Mouse (Mus musculus): Measurements from ENCODE around the gene Ube4b. TPM values are rescaled to one million over a fixed set of nuclear protein-coding genes. Genes with fewer than 3 reads are reported as not detected.

Gene Ube4b
- polyA plus RNA-seq, 2 experiments from 2014 or later: 15.4 to 21.1 TPM

DNA sequence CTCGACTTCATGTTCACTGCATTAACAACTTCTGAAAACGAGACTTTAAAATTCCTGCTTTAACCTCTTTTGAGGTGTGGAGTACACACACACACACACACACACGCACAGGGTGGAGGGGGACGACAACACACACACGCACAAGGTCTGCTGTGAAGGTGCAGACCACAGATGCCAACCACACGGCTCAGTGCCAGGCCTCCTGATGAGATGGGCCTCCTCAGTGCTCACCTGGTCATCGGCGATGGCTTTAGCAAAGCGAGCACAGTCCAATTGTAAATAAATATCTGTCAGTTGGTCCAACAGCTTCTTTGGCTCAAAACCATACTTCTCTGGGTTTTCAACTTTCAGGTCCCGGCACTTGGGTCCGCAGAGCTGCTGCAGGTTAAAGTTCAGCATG, 91.7 kb downstream of the Ube4b start:
- no peak for ATAC-seq

DNA sequence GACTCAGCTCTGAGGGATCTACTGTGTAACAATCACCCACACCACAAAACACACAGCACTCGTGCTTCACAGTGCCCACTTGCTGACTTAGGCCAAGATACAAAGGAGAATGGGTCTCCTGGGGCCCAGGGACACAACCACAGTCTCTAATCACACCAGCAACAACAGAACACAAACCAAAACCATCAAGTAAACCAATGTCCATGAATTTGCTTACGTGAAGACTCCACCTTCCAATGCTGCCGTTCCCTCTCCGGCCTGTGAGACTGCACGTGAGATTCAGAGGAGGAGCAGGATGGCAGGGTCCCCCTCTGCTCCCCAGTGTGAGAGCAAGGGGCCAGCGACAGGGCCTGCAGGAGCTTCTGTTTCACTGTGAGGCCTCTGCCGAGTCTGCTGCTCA, 93.8 kb downstream of the Ube4b start:
- ATAC-seq: no peak

DNA sequence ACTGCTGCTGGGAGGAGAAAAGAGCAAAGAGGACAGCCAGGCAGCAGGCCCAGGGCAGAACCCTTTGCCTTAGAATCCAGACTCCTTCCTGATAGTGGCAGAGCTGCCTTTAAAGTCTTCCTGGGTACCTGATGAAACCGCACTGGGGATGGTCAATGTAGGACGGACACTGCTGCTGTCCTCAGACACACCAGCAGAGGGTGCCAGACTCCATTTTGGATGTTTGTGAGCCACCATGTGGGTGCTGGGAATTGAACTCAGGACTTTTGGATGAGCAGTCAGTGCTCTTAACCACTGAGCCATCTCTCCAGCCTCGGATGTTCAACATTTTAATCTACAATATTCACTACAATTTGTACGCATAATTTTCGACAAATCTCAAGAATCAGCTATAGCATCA, 96.1 kb downstream of the Ube4b start:
- ATAC-seq: no peak

DNA sequence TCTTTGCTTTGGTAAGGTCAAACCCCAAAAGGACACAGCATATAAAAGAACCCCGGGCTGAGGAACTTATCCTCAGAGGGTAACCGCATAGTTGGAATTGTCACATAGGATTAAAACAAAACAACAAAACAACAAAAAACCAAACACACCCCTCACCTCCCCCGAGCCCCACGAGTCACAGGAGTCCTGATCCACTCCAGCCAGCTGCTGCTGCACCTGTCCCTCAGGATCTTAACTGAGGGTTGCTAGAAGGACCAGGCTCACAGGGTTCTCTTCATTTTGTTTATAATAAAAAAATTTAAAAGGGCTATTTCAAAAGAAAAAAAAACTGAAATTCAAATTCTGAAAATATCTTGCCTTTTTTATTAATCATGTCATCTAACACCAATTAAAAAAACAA, 97.8 kb downstream of the Ube4b start:
- ATAC-seq: no peak

DNA sequence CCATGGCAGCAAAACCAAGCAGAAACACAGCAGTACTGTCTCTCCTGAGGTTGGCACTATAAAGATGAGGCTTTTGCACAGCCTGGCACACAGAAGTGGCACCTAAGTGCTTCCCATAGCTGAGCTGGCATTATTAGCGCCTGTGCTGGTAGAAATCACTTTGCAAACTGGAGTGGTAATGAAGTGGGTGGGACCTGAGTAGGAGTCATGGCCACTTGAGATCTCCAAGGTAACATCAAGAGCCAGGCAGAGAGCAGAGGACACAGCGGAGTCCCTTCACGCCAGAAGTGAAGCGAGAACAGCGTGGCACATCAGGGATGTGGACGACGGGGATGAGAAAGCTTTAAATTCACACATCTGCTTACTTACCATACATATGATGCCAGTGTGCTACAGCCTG, 99.3 kb downstream of the Ube4b start:
- no peak for ATAC-seq

DNA sequence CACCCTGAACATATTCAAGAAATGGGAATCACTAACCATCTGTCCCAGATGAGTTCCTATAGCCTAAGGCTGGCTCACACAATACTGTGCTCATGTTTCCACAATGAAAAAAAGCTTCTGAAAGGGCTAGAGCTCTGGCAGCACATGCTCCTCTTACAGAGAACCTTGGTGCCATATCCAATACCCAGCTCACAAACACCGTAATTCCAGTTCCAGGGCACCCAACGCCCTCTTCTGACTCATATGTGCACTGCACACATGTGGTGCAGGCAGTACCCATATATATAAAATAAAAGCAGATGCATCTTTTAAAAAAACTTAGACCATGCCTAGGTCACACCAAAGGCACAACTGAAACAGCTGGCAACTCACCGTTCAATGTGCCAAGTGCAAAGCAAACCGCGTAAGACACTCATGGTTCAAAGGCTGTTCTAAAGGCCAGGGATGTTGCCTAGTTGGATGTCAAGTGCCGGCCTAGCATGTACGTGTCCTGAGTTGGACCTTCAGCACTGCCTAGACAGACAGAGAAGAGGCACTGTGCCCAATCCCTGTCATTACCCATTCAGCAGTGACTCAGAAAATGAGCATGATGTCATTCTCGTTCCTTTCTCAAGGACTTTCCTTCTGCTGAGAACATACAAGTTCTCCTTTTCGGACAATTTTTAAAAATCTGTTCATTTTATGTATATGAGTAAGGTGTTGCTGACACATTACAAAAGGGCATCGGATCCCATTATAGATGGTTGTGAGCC, 101.0 kb downstream of the Ube4b start:
- ATAC-seq: no peak

DNA sequence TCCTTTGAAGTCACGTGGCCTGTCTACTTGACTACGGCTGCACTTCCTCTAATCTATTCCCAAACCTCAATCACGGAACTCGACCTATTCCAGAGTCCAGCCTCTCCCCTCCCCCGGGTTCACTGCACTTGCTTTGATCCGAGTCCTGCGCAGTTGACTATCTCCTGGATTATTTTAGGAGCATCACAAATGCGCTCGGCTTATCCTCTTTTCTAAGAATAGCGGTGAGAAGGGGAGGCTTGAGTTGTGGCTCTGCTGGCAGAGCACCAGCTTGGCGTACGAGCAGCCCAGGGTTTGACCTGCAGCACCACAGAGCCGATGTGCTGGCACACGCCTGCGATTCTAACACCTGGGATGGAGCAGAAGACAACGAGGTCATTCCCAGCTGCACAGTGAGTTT, 102.8 kb downstream of the Ube4b start:
- no peak for ATAC-seq

DNA sequence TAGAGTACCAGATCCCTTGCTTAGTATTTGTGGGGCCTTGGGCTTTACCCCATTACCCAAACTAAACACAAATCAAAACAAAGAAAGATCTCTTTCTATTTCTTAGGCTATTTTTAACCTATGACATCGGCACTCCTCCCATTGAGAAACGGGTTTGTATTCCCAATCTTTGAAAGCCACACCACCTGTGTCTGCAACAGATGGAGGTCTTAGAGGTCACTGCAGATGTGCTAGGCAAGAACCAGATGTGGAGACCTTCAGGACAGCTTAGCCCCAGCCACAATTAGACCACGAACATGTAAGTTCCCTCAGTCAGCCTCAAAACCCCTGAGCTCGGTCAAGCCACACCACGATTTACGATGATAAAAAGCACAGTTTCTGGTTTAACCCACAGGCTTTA, 103.8 kb downstream of the Ube4b start:
- ATAC-seq: no peak

DNA sequence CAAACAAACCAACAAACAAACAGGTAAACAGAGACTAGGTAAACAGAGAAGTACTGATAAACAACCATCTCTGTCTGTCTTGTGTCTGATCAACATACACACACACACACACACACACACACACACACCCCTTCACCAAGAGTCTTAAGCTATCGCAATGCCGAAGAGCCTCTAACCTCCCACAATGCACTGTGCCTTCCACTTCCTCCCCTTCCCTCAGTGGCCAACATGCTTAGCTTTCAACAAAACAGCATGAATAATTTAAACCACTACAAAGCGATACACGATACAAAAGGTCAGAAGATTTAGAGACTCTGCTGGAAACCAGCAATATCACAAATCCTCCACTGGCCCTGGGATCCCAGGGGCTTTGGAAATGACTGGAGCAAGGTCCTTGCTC, 104.3 kb downstream of the Ube4b start:
- ATAC-seq: peak; percentile 90

DNA sequence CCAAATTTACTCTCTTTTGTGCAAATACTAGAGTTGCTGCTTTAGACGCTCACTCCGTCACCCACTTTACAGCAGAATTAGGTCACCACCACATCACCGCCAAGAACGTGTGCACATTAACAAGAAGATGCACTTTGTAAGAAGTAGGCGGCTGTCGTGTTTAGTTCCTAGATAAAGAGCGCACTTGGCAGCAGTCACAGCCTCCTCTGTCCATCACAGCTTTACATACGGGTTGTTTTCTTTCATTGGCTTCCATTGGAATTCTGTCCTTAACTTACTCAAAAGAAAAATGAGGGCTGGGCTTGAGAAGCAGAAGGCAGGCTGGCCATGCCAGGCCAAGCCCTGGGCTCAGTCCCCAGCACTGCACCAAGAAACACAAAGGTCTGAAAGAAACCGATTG, 107.5 kb downstream of the Ube4b start:
- ATAC-seq: no peak

DNA sequence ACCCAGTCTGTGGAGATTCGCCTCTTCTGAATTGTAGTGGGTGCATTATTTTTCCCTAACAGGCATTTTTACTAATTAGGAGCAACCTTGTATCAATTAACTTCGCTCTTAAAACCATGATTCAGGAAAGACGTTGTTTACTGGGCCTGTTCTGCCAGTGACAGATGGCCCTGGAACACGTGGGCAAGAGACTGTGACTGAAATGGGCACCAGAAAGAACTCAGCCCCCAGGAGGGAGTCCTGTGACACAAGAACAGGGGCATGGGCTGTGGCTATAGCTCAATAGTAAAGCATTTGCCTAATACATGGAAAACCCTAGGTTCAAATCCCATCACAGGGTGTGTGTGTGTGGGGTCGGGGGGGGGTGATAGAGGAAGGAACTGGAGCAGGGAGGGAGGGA, 109.2 kb downstream of the Ube4b start:
- no peak for ATAC-seq

DNA sequence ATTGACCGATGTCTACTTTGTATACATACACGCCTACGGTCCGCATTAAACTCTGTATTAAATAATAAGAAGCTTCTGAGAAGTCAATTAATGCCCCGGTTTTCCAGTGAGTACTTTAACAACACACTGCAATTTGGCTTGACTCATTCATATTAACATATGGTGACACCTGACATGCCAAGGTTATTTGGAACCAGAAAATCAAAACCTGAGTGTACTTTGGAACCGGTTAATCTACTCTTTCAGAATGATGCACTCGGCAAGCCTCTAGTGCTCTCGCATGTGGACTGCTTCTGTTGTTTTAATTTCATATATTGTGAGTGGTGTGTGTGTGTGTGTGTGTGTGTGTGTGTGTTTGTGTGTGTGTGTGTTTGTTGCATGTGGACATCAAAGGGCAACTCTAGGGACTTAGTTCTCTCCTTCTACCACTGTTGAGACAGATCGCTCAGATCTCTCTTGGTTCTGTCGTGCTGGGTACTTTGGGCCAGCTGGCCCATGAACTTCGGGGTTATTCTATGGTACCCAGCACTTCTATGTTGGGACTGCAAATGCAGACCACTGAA, 112.2 kb downstream of the Ube4b start:
- ATAC-seq: no peak

DNA sequence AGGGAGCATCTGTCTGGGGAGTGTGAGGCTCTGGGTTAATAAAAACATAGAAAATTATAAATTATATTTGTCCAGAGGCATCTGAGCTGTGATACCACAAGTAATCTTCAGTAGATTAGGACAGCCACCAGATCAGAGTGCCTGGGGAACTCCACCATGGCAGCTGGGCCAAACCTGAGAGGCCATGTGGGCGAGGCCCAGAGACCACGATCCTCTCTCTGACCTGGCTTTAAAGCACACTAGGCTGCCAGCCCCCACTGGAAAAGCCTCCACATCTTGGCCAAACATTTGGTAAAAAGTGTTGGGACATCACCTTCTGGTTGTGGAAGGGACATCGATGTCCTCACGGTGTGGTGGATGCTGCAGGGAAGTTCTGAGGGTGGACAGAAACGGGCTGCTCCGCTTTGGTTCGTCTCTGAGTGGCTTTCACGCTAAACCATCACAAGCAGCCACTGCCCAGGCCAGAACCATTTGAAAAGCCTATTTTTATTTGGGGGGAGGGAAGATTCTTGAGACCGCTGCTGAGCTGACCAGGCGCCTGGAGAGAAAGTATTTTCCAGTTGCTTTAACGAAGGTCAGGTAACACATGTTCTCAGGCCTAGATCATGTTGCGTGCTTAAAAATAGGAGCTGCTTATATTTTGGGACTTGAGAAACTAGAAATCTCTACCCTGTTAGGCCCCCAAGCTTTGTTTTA, 112.8 kb downstream of the Ube4b start:
- no peak for ATAC-seq

DNA sequence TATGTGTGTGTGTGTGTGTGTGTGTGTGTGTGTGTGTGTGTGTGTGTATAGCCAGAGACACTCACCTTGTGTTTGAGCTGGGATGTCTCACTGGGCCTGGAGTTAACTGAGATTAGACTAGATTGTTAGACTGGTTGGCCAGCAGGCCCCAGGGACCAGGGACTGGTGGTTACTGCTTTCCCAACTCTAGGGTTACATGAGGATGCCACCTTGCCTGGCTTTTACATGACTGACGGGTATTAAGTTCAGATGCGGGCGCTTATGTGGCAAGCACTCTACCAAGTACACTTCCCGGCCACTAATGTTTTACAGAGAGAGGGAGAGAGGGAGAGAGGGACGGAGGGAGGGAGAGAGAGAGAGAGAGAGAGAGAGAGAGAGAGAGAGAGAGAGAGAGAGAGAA, 114.6 kb downstream of the Ube4b start:
- no peak for ATAC-seq

DNA sequence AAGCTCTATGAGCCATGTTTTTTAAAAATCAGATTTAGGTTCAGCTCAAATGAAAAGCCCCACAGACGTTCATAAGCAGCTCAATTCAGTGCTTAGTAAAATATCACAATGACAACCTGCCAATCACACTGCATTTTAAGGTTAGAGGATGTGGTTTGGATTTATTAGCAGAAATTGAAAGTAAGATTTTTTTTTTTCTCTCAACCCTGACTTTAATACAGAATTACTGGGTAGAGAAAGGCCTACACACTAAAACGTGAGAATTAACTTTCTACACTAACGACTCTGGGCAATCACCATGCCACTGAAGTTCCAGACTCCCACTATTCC, 118.1 kb downstream of the Ube4b start:
- ATAC-seq: peak; percentile 41

DNA sequence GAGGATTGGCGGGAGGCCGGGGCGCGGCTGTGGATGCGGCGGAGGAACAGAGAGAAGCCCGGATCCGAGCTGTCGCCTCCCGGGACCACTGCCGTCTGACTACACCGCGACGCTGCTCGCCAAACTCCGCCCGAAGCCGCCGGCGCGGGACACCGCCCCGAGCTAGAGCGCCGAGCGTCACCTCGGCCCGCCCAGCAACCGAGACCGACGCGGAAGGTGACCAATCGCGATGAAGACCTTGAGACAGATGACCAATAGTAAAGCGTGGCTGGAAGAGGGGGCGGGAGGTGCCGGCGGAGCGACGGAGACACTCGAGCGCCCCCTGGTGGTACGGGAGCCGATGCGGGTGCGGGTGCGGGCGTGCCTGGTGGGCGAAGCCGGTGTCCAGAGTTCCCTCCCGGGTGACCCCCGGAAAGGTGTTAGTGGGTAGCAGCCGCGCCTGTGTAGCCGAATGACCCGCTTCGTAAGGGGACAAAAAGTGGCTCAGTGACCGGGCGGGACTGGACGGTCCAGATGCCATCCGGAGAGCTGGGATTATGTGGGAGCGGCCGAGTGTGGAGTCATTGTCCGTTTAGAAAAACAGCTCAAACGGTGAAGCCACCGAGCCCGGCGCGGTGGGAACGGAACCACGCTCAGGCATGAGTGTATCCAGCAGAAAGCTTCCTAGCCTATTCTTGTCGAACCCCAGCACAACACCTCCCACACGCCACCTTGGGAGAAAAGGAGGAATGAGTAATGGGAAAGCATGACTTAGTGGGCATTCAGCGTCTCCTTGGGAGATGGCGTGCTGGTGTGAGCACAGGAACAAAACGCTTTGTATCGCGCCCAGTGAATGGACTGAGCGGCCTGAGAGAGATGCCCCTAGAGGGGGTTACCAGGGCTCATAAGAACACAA, 118.7 kb downstream of the Ube4b start, which contains the start of gene Kif1b:
Gene Kif1b (minus strand): TSS at position 98 of the 895 bp plus-strand sequence.
- peak; percentile 95 for ATAC-seq

DNA sequence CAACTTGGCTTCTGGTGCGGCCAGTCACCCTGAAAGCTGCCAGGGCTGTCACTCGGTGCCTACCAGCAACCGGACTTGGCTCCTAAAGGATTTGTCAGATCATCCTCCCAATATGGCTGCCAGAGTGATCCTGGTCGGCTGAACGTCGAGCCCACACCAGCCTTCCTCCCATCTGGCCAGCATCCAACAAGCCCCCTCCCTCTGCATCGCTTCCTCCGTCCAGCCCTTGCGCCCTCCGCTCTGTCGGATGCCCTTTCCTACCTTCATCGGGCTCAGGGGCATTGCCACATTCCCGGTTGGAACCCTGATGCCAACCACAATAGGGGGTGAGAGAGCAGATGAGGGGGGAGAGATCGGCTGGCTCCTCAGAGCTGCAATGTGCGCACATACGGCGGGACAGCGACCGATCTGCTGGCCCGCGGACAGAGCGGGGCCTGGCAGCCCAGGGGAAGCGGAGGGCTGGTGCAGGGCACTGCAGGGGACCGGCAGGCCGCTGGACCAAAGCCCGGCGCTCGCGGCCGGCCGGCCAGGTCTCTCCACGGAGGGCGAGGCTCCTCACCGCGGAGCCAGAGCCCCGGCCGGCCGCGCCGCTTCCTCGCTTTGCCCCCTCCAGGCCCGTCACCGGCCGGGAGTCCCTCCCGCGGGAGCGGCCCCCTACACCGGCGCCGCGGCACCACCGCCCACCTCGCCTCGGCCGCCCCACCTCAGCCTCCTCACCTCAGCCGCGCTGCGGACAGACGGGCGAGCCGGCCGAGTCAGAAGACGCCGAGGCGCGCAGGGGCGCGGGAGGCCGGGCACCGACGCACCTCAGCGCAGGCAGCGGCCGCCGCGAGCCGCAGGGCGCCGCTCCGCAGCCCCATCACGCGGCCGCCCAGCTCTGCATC, 119.6 kb downstream of the Ube4b start:
- ATAC-seq: peak; percentile 1

DNA sequence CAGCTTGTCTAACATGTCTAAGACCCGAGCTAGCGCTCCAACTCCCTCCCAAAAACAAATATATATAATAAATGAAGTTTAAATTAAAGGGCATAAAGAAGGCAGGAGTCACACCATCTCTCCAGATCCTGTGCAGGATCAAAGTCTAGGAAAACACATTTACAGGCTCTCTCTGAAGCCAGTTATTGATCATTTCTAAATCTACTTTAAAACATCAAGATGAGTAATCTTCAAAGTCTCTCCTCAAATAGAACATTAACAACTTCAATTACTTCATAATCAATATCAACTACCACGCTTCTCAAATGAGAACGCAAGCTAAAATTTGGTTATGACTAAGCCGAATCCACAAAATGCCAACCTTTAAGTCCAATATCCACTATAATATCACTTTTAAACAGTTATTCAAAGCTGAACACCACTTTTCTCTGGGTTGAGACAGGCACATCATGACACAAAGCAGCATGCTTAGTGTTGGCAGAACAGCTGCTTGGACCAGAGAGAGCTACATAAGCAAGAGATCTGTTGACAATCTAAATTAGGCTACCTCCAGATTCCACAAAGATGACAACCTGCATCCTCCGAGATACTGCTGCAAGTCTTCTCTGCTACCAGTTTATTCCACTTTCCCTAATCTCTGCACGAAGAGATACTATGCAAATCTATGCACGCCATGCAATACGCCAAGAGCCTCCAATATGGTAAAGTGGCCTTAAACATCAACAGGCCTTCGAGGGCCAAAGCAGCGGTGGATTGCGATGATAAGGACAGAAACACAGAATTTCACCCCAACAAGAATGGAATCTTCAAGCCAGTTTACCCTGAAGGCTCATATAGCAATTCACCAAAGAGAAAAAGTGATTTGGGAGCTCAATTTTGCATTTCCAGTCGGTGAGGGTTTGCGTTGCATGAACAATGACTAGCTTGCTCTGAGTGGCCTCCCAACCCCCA, 120.5 kb downstream of the Ube4b start:
- no peak for ATAC-seq

DNA sequence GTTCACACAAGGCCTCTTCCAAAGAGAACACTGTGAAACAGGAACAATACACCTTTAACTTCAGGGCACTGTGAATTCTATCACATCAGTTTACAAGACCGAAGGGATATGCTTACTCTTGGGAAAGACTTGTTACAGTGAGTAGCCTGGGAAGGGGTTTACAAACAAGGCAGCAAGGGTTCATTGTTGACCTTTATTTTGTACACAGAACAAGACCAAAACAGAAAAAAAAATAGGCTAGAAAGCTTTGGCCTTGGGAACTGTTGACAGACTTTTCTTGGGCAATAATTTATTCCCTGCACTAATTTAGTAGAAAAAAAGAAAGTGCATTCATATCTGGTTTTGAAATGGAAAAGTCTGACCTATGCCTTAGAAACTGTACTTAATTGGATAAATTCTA, 122.1 kb downstream of the Ube4b start:
- no peak for ATAC-seq

DNA sequence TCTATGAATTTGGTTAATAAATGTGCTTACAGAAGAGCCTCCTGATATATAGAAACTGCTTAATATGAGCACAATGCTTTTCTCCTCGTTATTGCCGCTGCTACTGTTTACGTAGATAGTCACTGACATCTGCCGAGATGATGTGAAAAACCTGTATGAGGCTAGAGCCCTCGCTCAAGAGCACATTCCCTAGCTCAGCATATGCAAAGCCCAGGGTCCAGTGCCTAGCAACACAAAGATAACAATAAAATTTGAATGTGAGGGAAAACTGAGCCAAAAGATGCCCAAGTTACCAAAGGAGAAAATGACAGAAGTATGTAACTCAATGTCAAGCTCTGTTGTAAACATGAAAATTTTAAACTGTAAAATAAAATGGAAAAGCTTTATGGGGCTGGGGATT, 123.0 kb downstream of the Ube4b start:
- ATAC-seq: no peak

DNA sequence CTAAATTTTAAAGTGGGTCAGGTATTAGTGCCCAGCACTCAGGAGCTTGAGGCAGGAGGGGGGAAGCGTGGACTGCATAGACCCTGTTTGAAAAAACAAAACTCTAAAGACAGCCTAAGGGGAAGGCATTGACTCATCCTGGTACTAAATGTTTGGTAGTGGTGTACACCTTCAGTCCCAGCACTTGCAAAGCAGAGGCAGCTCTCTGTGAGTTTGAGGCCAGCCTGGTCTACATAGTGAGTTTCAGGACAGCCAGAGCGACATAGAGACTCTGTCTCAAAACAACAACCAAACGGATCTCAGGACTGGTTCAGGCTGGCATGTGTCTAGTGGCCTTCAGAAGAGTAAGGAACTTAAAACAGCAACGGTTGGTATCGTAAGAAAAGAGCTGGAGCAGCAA, 123.8 kb downstream of the Ube4b start:
- ATAC-seq: no peak

Data from activated CD4-positive, CD25-positive, alpha-beta regulatory T cell, adult 4 months (primary cell).